Mouse (Mus musculus): ENCODE measurements around the gene Rad23a. TPM values are rescaled to one million over a fixed set of nuclear protein-coding genes. Genes with fewer than 3 reads are reported as not detected.
A peak's percentile ranks its signal among the peaks of the same experiment; 100 is the strongest.

The Rad23a gene
- polyA plus RNA-seq, 1 experiment: 338 TPM

DNA sequence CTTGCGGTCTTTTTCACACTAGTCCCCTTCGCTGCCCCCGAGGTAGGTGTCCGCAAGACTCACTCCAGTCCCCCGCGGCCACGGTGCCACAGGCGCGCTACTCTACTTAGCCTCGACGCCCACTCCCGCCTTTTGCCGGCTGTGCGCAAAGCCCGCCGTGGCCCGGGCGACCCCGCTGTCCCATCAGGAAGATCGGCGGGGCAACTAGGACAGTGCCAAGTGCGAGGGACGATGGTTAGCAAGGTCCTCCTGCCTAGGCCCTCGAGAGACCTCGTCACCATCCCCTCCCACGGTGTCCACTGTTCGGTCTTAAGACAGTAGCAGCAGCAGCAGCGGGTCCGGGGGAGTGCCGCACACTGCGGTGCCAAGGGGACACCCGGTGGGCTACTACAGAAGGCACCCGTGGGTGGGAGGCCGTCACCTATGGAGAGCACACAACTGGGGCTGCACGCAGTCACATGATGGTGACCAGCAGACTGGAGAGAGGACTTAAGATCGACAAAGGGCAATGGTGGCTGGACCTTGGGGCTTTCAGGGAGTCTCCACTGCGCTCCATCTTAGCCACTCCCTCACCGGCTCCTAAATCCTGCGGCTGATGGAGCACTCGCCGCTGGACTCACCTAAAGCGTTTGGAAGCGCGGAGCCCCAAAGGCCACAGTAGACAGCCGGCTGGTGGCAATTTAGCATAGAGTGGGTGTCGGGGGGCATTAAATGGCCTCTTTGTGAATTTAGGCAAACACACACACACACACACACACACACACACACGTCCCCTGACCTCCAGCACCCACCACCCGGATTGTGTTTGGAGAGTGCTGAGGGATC, 55.6 kb downstream of the Rad23a start:
- peaks cover 71% of the 10 kb centered on the region for H3K27me3 ChIP-seq (replicated peaks)
- TF ChIP-seq GATA1 (IDR thresholded peaks at IDR 0.05; ENCODE audit: borderline replicate concordance, low read length): no peak
- TF ChIP-seq FLI1 (IDR thresholded peaks at IDR 0.05; ENCODE audit: low read length): no peak

More for the DNA sequence above, 55.6 kb downstream of the Rad23a start:
- H3K36me3 ChIP-seq (replicated peaks; ENCODE audit: low read length): peaks cover 6% of the 10 kb centered on the region
- peak overlapping the region; percentile 28 for H3K4me3 ChIP-seq (replicated peaks)
- H3K9me3 ChIP-seq: peaks cover 10% of the 10 kb centered on the region
- peaks cover 41% of the 10 kb centered on the region for H3K4me1 ChIP-seq

Other genes with a start within 250 kb of the Rad23a start
- 106 and 333 TPM in 2 replicates for gene Ier2, start 177.8 kb downstream of the Rad23a start, polyA plus RNA-seq (2012; ENCODE audit: insufficient read depth, low replicate concordance)
- gene Trmt1, start 154.4 kb downstream of the Rad23a start, polyA plus RNA-seq (2012; ENCODE audit: insufficient read depth, low replicate concordance): 107 and 120 TPM in 2 replicates
- 144 and 266 TPM in 2 replicates for gene Nacc1, start 152.8 kb downstream of the Rad23a start, polyA plus RNA-seq (2012; ENCODE audit: insufficient read depth, low replicate concordance)
- gene Lyl1, start 139.2 kb downstream of the Rad23a start, polyA plus RNA-seq (2012; ENCODE audit: insufficient read depth, low replicate concordance): 347 and 510 TPM in 2 replicates
- gene G430095P16Rik, start 117.7 kb downstream of the Rad23a start, polyA plus RNA-seq (2012; ENCODE audit: insufficient read depth, low replicate concordance): 2.7 and 19.7 TPM in 2 replicates
- gene Nfix, start 40.3 kb downstream of the Rad23a start, polyA plus RNA-seq (2012; ENCODE audit: insufficient read depth, low replicate concordance): 18.4 and 27.4 TPM in 2 replicates
- 3.1 TPM in 1 of 2 replicates, not detected in the other for gene Dand5, start 17.8 kb downstream of the Rad23a start, polyA plus RNA-seq (2012; ENCODE audit: insufficient read depth, low replicate concordance)
- 37.4 and 49.3 TPM in 2 replicates for gene Gadd45gip1, start 9.1 kb downstream of the Rad23a start, polyA plus RNA-seq (2012; ENCODE audit: insufficient read depth, low replicate concordance)
- gene Calr, start 6.3 kb upstream of the Rad23a start, polyA plus RNA-seq (2012; ENCODE audit: insufficient read depth, low replicate concordance): 235 and 510 TPM in 2 replicates
- 30.7 and 64.8 TPM in 2 replicates for gene Farsa, start 16.3 kb upstream of the Rad23a start, polyA plus RNA-seq (2012; ENCODE audit: insufficient read depth, low replicate concordance)
- 24.3 and 63.0 TPM in 2 replicates for gene Syce2, start 31.4 kb upstream of the Rad23a start, polyA plus RNA-seq (2012; ENCODE audit: insufficient read depth, low replicate concordance)
- 13.9 and 24.1 TPM in 2 replicates for gene Gcdh, start 53.3 kb upstream of the Rad23a start, polyA plus RNA-seq (2012; ENCODE audit: insufficient read depth, low replicate concordance)
- gene Klf1, start 61.3 kb upstream of the Rad23a start, polyA plus RNA-seq (2012; ENCODE audit: insufficient read depth, low replicate concordance): 7.9 and 11.9 TPM in 2 replicates
- gene Dnase2a, start 67.9 kb upstream of the Rad23a start, polyA plus RNA-seq (2012; ENCODE audit: insufficient read depth, low replicate concordance): 3.5 and 13.5 TPM in 2 replicates
- gene Mast1, start 96.7 kb upstream of the Rad23a start, polyA plus RNA-seq (2012; ENCODE audit: insufficient read depth, low replicate concordance): 0.20 TPM in 1 of 2 replicates, not detected in the other
- not detected in 2 replicates for gene Rtbdn, start 106.3 kb upstream of the Rad23a start, polyA plus RNA-seq (2012; ENCODE audit: insufficient read depth, low replicate concordance)
- not detected in 2 replicates for gene Gm49661, start 128.8 kb upstream of the Rad23a start, polyA plus RNA-seq (2012; ENCODE audit: insufficient read depth, low replicate concordance)
- gene Prdx2, start 128.9 kb upstream of the Rad23a start, polyA plus RNA-seq (2012; ENCODE audit: insufficient read depth, low replicate concordance): 68.6 and 73.1 TPM in 2 replicates
- gene Rnaseh2a, start 129.1 kb upstream of the Rad23a start, polyA plus RNA-seq (2012; ENCODE audit: insufficient read depth, low replicate concordance): 248 and 286 TPM in 2 replicates
- 743 and 797 TPM in 2 replicates for gene Junb, start 138.1 kb upstream of the Rad23a start, polyA plus RNA-seq (2012; ENCODE audit: insufficient read depth, low replicate concordance)
- 7.3 and 8.9 TPM in 2 replicates for gene Hook2, start 149.9 kb upstream of the Rad23a start, polyA plus RNA-seq (2012; ENCODE audit: insufficient read depth, low replicate concordance)
- gene Best2, start 173.9 kb upstream of the Rad23a start, polyA plus RNA-seq (2012; ENCODE audit: insufficient read depth, low replicate concordance): 0.27 TPM in 1 of 2 replicates, not detected in the other
- 103 and 181 TPM in 2 replicates for gene Asna1, start 184.6 kb upstream of the Rad23a start, polyA plus RNA-seq (2012; ENCODE audit: insufficient read depth, low replicate concordance)
- gene Trir, start 186.2 kb upstream of the Rad23a start, polyA plus RNA-seq (2012; ENCODE audit: insufficient read depth, low replicate concordance): 123 and 539 TPM in 2 replicates
- 5.1 and 5.3 TPM in 2 replicates for gene Tnpo2, start 196.2 kb upstream of the Rad23a start, polyA plus RNA-seq (2012; ENCODE audit: insufficient read depth, low replicate concordance)
- 14.6 and 15.5 TPM in 2 replicates for gene Fbxw9, start 219.4 kb upstream of the Rad23a start, polyA plus RNA-seq (2012; ENCODE audit: insufficient read depth, low replicate concordance)
- gene Gm5741, start 227.3 kb upstream of the Rad23a start, polyA plus RNA-seq (2012; ENCODE audit: insufficient read depth, low replicate concordance): 8.7 TPM in 1 of 2 replicates, not detected in the other
- gene Dhps, start 231.1 kb upstream of the Rad23a start, polyA plus RNA-seq (2012; ENCODE audit: insufficient read depth, low replicate concordance): 43.5 and 103 TPM in 2 replicates
- 8.8 and 10.6 TPM in 2 replicates for gene Wdr83os, start 240.1 kb upstream of the Rad23a start, polyA plus RNA-seq (2012; ENCODE audit: insufficient read depth, low replicate concordance)
- 19.7 TPM in 1 of 2 replicates, not detected in the other for gene Wdr83, start 240.6 kb upstream of the Rad23a start, polyA plus RNA-seq (2012; ENCODE audit: insufficient read depth, low replicate concordance)
- gene Man2b1, start 242.6 kb upstream of the Rad23a start, polyA plus RNA-seq (2012; ENCODE audit: insufficient read depth, low replicate concordance): 3.8 and 26.4 TPM in 2 replicates